Mouse (Mus musculus): Measurements from ENCODE around the gene Wapl. TPM values are rescaled to one million over a fixed set of nuclear protein-coding genes. Genes with fewer than 3 reads are reported as not detected.

The Wapl gene
- polyA plus RNA-seq, 1 experiment from 2014 or later = 19.4 TPM

DNA sequence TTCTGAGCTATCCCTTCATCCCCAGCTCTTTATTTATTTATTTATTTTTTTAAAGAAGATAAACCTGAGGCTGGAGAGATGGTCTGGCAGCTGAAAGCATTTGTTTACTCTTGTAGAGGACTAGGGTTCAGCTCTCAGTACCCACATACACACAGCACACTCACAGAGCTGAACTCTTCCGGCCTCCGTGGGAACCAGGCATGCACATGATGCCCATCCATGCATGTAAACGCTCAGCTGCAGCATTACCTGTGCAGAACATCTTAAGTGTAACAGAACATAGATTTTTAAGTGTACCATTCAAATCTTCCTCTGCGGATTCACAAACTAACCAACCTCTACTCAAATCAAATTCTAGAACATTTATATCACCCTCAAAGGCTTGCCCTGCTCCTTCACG lies 92.5 kb downstream of the Wapl start:
- 0 out of 2 replicates have a peak, but pooled peaks cover 8% of the 10 kb centered on the region for H3K27me3 ChIP-seq
- peaks cover 15% of the 10 kb centered on the region for H3K4me1 ChIP-seq (replicated peaks)
- no peak overlapping the region for H3K9ac ChIP-seq
- H3K27ac ChIP-seq = no peak overlapping the region
- ATAC-seq (ENCODE audit: low FRiP score) = no peak
- no peak overlapping the region for H3K4me2 ChIP-seq
- no peaks in the 10 kb centered on the region for H3K36me3 ChIP-seq
- H3K4me3 ChIP-seq = no peak overlapping the region
- H3K9me3 ChIP-seq = no peaks in the 10 kb centered on the region
- WGBS = 92% methylated on average over 5 of the region's 5 CpGs

DNA sequence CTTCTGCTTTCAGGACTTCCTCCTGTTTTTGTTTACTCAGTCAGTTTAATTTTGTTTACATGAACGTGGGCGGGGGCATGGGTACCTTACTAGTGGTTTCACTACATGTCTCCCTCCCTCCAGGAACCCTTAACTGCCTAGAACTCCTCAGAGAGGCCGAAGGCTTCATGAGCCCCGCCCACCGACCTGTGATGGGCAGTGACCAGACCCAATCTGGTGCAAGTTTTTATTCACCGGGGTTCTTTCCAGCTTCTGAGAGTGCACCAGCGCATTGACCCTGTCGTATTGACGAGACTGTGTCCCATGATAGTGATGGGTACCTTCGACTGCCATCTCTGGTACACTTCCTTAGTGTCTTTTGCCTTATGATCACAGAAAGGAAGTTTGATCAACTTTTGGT lies 94.6 kb downstream of the Wapl start:
- Histone ChIP-seq H3K27me3 (0 out of 2 replicates have a peak, but pooled peaks cover 8% of the 10 kb centered on the region), H3K4me1 (replicated peaks) (peaks cover 15% of the 10 kb centered on the region), H3K9ac (no peak overlapping the region), H3K4me2 (peak overlapping the region; percentile 99), H3K9me3 (no peaks in the 10 kb centered on the region), H3K27ac (no peak overlapping the region), H3K36me3 (no peaks in the 10 kb centered on the region), H3K4me3 (peak overlapping the region; percentile 53)
- 2% methylated on average over 10 of the region's 10 CpGs for WGBS
- ATAC-seq (ENCODE audit: low FRiP score) = peak; percentile 49

DNA sequence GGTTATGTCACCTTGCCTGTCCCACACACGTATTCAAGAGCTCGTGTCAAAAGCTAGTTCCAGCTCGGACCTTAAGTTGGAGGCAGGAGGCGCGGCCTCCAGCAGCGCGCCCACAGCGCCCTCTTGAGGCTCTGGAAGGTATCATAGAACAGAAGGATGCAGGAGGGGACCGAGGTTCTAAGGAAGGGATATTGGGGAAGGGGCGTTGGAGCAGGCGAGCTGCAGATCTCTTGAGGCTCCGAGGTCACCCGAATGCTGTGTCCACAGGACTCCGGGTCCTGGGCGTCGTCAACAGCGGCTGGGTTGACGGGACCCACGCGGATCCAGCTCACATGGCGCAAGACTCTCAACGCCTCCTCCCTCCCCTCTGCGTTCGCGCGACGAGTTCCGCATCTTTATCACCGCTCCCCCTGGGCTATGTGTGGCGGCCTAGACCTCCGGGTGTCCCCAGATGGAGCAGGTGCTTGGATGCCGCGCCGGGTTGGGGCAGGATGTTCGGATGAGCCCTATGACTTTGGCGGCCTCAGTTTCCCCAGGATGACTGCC lies 95.4 kb downstream of the Wapl start:
- Histone ChIP-seq H3K4me3 (peak overlapping the region; percentile 53), H3K9ac (peak overlapping the region; percentile 78), H3K27ac (no peak overlapping the region), H3K4me1 (replicated peaks) (peaks cover 15% of the 10 kb centered on the region), H3K27me3 (0 out of 2 replicates have a peak, but pooled peaks cover 8% of the 10 kb centered on the region), H3K36me3 (no peaks in the 10 kb centered on the region), H3K9me3 (no peaks in the 10 kb centered on the region), H3K4me2 (peak overlapping the region; percentile 99)
- peak; percentile 79 for ATAC-seq (ENCODE audit: low FRiP score)
- WGBS = under 1% methylated on average over 36 of the region's 36 CpGs

DNA sequence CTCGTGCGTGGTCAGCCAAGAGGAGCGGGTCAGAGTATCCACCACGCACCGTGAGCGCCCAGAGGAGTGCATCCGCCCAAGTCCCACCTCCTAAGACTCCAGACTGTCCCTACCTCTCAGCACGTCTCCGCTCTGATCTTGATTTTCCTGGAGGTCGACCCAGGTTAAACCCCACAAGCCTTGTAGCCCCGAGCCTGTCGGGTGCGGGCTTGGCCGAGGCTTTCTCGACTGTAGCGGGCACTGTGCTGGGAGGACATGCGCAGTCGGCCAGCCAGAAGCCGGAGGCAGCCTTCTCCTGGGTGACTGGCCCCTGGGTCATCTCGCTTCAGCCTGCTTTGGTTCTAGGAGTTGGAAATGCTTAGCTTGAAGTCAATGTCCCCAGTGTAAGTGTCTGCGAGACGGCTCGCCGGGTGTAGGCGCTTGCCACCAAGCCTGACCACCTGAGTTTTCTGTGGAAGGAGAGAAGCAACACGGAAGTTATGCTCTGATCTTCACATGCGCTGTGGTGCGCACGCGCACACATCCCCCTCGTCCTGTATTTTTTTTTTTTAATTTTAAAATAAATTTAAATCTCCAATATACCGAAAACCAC lies 95.9 kb downstream of the Wapl start:
- peak overlapping the region; percentile 99 for H3K4me2 ChIP-seq
- H3K9ac ChIP-seq = peak overlapping the region; percentile 78
- H3K27ac ChIP-seq = no peak overlapping the region
- peak overlapping the region; percentile 53 for H3K4me3 ChIP-seq
- 18% methylated on average over 32 of the region's 32 CpGs for WGBS
- H3K4me1 ChIP-seq (replicated peaks) = peaks cover 15% of the 10 kb centered on the region
- no peaks in the 10 kb centered on the region for H3K9me3 ChIP-seq
- peak; percentile 69 for ATAC-seq (ENCODE audit: low FRiP score)
- 0 out of 2 replicates have a peak, but pooled peaks cover 8% of the 10 kb centered on the region for H3K27me3 ChIP-seq
- H3K36me3 ChIP-seq = no peaks in the 10 kb centered on the region

GRCm38 (mm10) chr14:34770467-34770866 lies 96.7 kb downstream of the Wapl start:
- H3K4me3 ChIP-seq = no peak overlapping the region

DNA sequence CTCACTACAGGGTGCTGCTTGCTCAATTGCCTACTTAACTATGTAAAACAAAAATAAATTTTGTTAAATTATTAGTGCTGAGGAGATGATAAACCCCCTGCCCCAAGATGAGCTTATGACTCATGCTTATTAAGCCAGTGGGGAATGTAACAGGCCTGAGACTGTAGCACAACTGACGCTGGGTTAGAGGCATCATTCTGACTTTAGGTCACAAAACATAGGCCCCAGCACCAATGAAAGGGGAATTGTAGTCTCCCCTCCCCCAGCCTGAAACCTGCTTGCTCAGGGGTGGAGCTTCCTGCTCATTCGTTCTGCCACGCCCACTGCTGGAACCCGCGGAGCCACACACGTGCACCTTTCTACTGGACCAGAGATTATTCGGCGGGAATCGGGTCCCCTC lies 97.9 kb downstream of the Wapl start:
- Histone ChIP-seq H3K27ac (no peak overlapping the region), H3K4me1 (replicated peaks) (peaks cover 15% of the 10 kb centered on the region), H3K4me2 (no peak overlapping the region), H3K9me3 (no peaks in the 10 kb centered on the region), H3K4me3 (no peak overlapping the region), H3K36me3 (no peaks in the 10 kb centered on the region), H3K9ac (no peak overlapping the region), H3K27me3 (0 out of 2 replicates have a peak, but pooled peaks cover 8% of the 10 kb centered on the region)
- ATAC-seq (ENCODE audit: low FRiP score) = no peak
- 24% methylated on average over 9 of the region's 9 CpGs for WGBS

More at GRCm38 (mm10) chr14:34770467-34770866, 96.7 kb downstream of the Wapl start:
- H3K4me1 ChIP-seq (replicated peaks) = peaks cover 15% of the 10 kb centered on the region
- H3K9me3 ChIP-seq = no peaks in the 10 kb centered on the region
- H3K27me3 ChIP-seq = 0 out of 2 replicates have a peak, but pooled peaks cover 8% of the 10 kb centered on the region
- WGBS = 84% methylated on average over 6 of the region's 6 CpGs
- H3K9ac ChIP-seq = no peak overlapping the region
- no peak for ATAC-seq (ENCODE audit: low FRiP score)
- no peak overlapping the region for H3K4me2 ChIP-seq
- no peak overlapping the region for H3K27ac ChIP-seq
- no peaks in the 10 kb centered on the region for H3K36me3 ChIP-seq

DNA sequence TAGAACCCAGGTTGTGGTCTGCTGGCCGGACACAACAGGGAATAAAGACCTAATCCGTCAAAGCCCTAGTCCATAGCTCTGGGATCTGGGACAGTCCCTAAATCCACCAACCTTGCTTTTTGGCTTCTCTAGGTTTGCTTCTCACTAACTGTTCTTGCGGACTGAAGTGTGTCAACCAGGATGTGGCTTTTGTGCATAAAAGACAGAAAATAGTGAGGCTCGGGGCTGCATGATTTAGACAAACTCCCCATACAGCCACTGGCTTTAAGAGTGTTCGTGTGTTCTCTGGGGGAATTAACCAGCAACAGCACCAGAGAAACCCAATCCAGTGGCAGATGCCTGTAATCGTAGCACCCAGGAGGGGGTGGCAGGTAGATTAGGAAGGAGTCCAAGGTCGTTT lies 98.4 kb downstream of the Wapl start:
- H3K4me3 ChIP-seq = no peak overlapping the region
- no peak for ATAC-seq (ENCODE audit: low FRiP score)
- H3K27ac ChIP-seq = no peak overlapping the region
- H3K9ac ChIP-seq = no peak overlapping the region
- H3K4me2 ChIP-seq = no peak overlapping the region
- H3K9me3 ChIP-seq = no peaks in the 10 kb centered on the region
- WGBS = 67% methylated on average over 7 of the region's 7 CpGs
- peaks cover 15% of the 10 kb centered on the region for H3K4me1 ChIP-seq (replicated peaks)
- peaks cover 8% of the 10 kb centered on the region; the same call in 1 of the 2 replicates for H3K27me3 ChIP-seq
- H3K36me3 ChIP-seq = no peaks in the 10 kb centered on the region

- no peak for ATAC-seq (ENCODE audit: low FRiP score)
- H3K4me1 ChIP-seq (replicated peaks) = peaks cover 11% of the 10 kb centered on the region
- H3K36me3 ChIP-seq = no peaks in the 10 kb centered on the region
- no peak overlapping the region for H3K4me2 ChIP-seq
- H3K4me3 ChIP-seq = no peak overlapping the region
- H3K9ac ChIP-seq = no peak overlapping the region
- H3K9me3 ChIP-seq = no peaks in the 10 kb centered on the region
- no peak overlapping the region for H3K27ac ChIP-seq
- WGBS = 80% methylated on average over 3 of the region's 3 CpGs
- peaks cover 14% of the 10 kb centered on the region; the same call in 1 of the 2 replicates for H3K27me3 ChIP-seq
Observed at GRCm38 (mm10) chr14:34773681-34774080, 100.0 kb downstream of the Wapl start.

DNA sequence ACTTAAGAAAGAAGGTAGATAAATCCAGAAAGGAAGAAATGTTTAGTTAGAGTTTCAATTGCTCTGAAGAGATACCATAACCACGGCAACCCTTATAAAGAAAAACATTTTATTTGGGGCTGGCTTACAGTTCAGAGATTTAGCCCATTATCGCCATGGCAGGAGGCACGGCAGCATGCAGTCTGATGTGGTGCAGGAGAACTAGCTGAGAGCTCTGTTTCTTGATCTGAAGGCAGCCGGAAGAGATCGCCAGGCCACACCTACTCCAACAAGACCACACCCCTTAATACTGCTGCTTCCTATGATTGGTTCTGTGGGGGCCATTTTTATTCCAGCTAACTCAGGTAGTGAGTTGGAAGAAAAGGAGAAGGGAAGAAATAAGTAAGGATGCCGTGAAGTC lies 100.5 kb downstream of the Wapl start:
- Histone ChIP-seq H3K4me1 (replicated peaks) (peaks cover 6% of the 10 kb centered on the region), H3K4me3 (no peak overlapping the region), H3K27me3 (peaks cover 14% of the 10 kb centered on the region; the same call in 1 of the 2 replicates), H3K9ac (no peak overlapping the region), H3K27ac (no peak overlapping the region), H3K9me3 (no peaks in the 10 kb centered on the region), H3K4me2 (no peak overlapping the region), H3K36me3 (no peaks in the 10 kb centered on the region)
- no peak for ATAC-seq (ENCODE audit: low FRiP score)
- 82% methylated on average over 6 of the region's 6 CpGs for WGBS

- Histone ChIP-seq H3K9ac (no peak overlapping the region), H3K4me2 (no peak overlapping the region), H3K27ac (no peak overlapping the region), H3K36me3 (no peaks in the 10 kb centered on the region), H3K4me1 (replicated peaks) (no peaks in the 10 kb centered on the region), H3K9me3 (no peaks in the 10 kb centered on the region), H3K4me3 (no peak overlapping the region), H3K27me3 (peaks cover 6% of the 10 kb centered on the region; the same call in 1 of the 2 replicates)
- 86% methylated on average over 12 of the region's 12 CpGs for WGBS
- ATAC-seq (ENCODE audit: low FRiP score) = no peak
Observed at GRCm38 (mm10) chr14:34776719-34777385, 103.1 kb downstream of the Wapl start.

- H3K27ac ChIP-seq = no peak overlapping the region
Observed at GRCm38 (mm10) chr14:34777810-34778209, 104.1 kb downstream of the Wapl start.

GRCm38 (mm10) chr14:34778760-34779159 lies 105.0 kb downstream of the Wapl start:
- Histone ChIP-seq H3K4me2 (no peak overlapping the region), H3K9me3 (no peaks in the 10 kb centered on the region), H3K9ac (no peak overlapping the region), H3K27ac (no peak overlapping the region), H3K36me3 (no peaks in the 10 kb centered on the region), H3K27me3 (peaks cover 6% of the 10 kb centered on the region; the same call in 1 of the 2 replicates), H3K4me3 (no peak overlapping the region), H3K4me1 (replicated peaks) (no peaks in the 10 kb centered on the region)
- WGBS = 89% methylated on average over 7 of the region's 7 CpGs
- ATAC-seq (ENCODE audit: low FRiP score) = no peak

More at GRCm38 (mm10) chr14:34777810-34778209, 104.1 kb downstream of the Wapl start:
- no peaks in the 10 kb centered on the region for H3K9me3 ChIP-seq
- WGBS = 17% methylated on average over 10 of the region's 10 CpGs
- H3K9ac ChIP-seq = no peak overlapping the region
- no peak overlapping the region for H3K4me2 ChIP-seq
- H3K4me1 ChIP-seq (replicated peaks) = no peaks in the 10 kb centered on the region
- H3K4me3 ChIP-seq = no peak overlapping the region
- ATAC-seq (ENCODE audit: low FRiP score) = peak; percentile 60
- H3K27me3 ChIP-seq = peaks cover 6% of the 10 kb centered on the region; the same call in 1 of the 2 replicates
- no peaks in the 10 kb centered on the region for H3K36me3 ChIP-seq
